Mouse (Mus musculus) gastrocnemius, adult 2 months (tissue): ENCODE results near the gene Art3. TPM values are rescaled to one million over a fixed set of nuclear protein-coding genes. Genes with fewer than 3 reads are reported as not detected.

Experiments
- DNase-seq: peaks from one replicate; pipeline ENCODE4 v3.0.0; 2022
- H3K27ac ChIP-seq: fragments of 200-600 bp; 2 replicates; pipeline ENCODE4 v1.8.1; 2022; ENCODE audit warnings: mild to moderate bottlenecking
- H3K4me3 ChIP-seq: fragments of 200-600 bp; 2 replicates; pipeline ENCODE4 v1.8.1; 2022; ENCODE audit warnings: mild to moderate bottlenecking, moderate library complexity
- CTCF ChIP-seq: fragments of 200-600 bp; IDR thresholded peaks from 2 replicates; pipeline ENCODE4 v1.8.1; 2022; ENCODE audit warnings: antibody characterized with exemption, mild to moderate bottlenecking, moderate library complexity
- intact Hi-C: fragments of 180-260 bp; cut with DNase I; formaldehyde crosslinking; loops from one replicate; pipeline ENCODE4 v1.15.1; 2025
- total RNA-seq, 2 experiments: library from RNA; stranded (reverse); gene quantifications; 2 replicates each; pipeline ENCODE4 v1.2.3; 2021

Gene Art3
- total RNA-seq, 2 experiments from 2014 or later, result 394 to 399 TPM

- intact Hi-C loops, result no loop called here
- no peak for DNase-seq
- TF ChIP-seq CTCF, result no peak
Measured at GRCm38 (mm10) chr5:92318119-92318518, 13.5 kb upstream of the Art3 start.

GRCm38 (mm10) chr5:92318596-92318995 lies 13.0 kb upstream of the Art3 start:
- intact Hi-C loops, result no loop called here
- no peak overlapping the region for H3K27ac ChIP-seq
- TF ChIP-seq CTCF, result no peak
- DNase-seq, result peak; percentile 61
- H3K4me3 ChIP-seq, result no peak overlapping the region

More at GRCm38 (mm10) chr5:92318119-92318518, 13.5 kb upstream of the Art3 start:
- H3K4me3 ChIP-seq, result no peak overlapping the region
- no peak overlapping the region for H3K27ac ChIP-seq

GRCm38 (mm10) chr5:92321631-92322400 lies 9.8 kb upstream of the Art3 start:
- DNase-seq, result no peak
- Histone ChIP-seq H3K4me3 (no peak overlapping the region), H3K27ac (peak overlapping the region; percentile 28; the same call in 1 of the 2 replicates)
- no peak for TF ChIP-seq CTCF
- intact Hi-C loops, result no loop called here

GRCm38 (mm10) chr5:92322612-92323011 lies 9.0 kb upstream of the Art3 start:
- no peak overlapping the region for H3K4me3 ChIP-seq
- H3K27ac ChIP-seq, result peak overlapping the region; percentile 64
- TF ChIP-seq CTCF, result no peak

GRCm38 (mm10) chr5:92323264-92323663 lies 8.4 kb upstream of the Art3 start:
- intact Hi-C loops, result no loop called here
- no peak overlapping the region for H3K4me3 ChIP-seq
- H3K27ac ChIP-seq, result peak overlapping the region; percentile 64
- no peak for TF ChIP-seq CTCF
- peak; percentile 85 for DNase-seq

More at GRCm38 (mm10) chr5:92322612-92323011, 9.0 kb upstream of the Art3 start:
- no peak for DNase-seq
- intact Hi-C loops, result no loop called here

- TF ChIP-seq CTCF, result no peak
- no peak for DNase-seq
Measured at GRCm38 (mm10) chr5:92327367-92327766, 4.3 kb upstream of the Art3 start.

DNA sequence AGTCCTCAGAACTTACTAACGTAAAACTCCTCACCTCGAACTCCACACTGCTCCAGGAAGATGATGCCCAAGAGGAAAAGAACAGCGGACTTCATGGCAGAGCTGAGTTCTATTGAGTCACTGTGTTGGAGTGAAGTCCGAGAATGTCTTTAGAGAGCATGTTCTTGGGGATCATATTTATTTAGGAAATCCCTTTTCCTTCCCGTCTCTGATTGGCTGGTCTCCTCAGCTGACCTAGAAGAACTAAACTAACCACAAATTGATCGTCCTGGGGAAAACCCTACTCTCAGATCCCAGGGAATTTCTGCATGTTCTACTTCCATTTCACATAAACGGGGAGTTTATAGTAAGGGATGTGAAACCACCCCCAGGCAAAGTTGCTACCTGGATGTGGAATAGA lies 3.7 kb upstream of the Art3 start, which contains the start of gene Cxcl9:
Cxcl9 (minus strand) TSS at position 151 of the 400 bp plus-strand sequence.
- DNase-seq, result no peak
- Histone ChIP-seq H3K4me3 (peak within 1 kb of the TSS; percentile 15), H3K27ac (no peak within 1 kb of the TSS; the same call in 1 of the 2 replicates)
- intact Hi-C loops, result no loop called here
- no peak for TF ChIP-seq CTCF

More at GRCm38 (mm10) chr5:92327367-92327766, 4.3 kb upstream of the Art3 start:
- intact Hi-C loops, result no loop called here
- Histone ChIP-seq H3K27ac (no peak overlapping the region), H3K4me3 (no peak overlapping the region)

DNA sequence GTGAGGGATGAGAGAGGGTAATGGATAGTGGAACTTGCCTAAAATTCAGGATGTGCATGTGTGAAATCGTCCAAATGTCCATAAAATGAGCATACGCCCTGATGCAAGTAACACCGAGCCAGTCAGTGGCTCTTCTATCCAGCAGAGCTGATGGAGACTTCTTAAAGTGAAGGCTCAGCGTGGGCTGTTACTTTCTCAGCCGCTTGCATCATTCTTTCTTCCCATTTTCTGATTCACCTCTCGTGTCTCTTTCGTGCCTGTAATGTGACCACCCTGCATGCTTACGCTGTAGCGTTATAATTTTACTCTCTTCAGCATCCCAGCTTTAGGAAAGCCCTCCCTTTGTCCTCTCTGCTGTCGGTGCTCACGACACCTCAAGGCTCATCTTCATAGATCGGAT lies 505 bp upstream of the Art3 start:
- DNase-seq, result no peak
- Histone ChIP-seq H3K4me3 (no peak overlapping the region), H3K27ac (no peak overlapping the region)
- intact Hi-C loops, result no loop called here
- no peak for TF ChIP-seq CTCF

DNA sequence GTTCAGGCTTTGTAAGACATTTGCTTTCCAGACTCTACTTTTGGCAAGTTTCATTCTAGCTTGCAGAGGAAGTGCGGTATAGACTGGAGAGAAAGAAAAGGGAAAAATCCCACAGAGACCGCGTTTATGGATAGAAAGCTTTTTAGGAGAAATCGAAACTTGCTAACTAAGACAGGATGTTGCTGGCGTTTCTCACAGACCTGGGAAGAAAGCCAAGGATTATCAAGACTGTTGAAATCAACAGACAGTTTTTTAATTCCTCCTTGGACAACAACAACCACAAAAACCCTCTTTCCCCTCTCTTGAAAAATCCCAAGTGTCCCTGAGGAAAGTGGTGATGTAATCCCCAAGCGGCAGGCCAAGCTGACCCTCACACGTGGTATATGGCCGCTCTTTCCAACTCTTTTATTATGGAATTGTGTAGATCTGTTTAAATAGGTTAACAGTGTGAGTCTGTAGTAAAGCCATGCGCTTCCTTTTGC lies 773 bp downstream of the Art3 start:
- no peak for TF ChIP-seq CTCF
- Histone ChIP-seq H3K4me3 (peak overlapping the region; percentile 65), H3K27ac (peak overlapping the region; percentile 77)
- intact Hi-C loops, result no loop called here
- peak; percentile 62 for DNase-seq

DNA sequence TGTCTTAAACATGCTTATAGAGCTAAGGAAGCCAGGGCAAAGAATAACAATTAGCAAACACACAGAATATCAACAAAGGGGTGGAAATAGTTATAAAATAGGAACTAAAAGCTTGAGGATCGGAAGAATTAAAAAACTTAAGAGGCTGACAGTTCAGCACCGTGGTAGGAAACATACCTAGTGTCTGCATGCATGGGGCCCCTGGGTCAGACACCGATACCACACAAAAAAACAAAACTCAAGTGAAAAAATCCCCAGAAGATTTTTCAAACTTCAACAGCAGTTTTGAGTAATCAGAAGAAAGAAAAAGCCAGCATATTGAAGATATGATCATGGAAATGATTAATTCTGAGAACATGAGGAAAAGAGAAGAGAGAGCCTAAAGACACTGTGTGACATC lies 5.1 kb downstream of the Art3 start:
- DNase-seq, result no peak
- intact Hi-C loops, result no loop called here
- no peak overlapping the region for H3K27ac ChIP-seq
- H3K4me3 ChIP-seq, result no peak overlapping the region
- no peak for TF ChIP-seq CTCF

DNA sequence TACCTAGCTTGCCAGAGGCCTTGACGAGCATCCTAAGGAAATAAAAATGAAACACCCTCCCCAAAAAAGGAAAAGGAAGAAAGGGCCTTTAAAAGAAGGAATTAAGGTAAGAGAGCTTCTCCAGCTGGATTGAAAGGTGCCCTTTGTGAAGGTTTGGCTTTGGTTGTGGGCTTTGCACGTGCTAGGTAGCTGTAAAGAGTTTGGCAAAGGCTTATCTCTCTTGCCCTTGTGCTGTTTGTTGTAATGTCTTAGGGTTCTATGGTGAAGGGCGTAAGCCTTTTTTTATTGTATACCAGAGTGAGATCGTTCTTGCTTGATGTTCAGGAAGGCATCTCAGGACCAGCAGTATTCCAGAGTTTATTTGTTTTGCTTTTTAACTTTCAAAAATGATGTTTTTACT lies 9.0 kb downstream of the Art3 start:
- Histone ChIP-seq H3K4me3 (no peak overlapping the region), H3K27ac (no peak overlapping the region)
- intact Hi-C loops, result no loop called here
- no peak for DNase-seq
- TF ChIP-seq CTCF, result no peak

DNA sequence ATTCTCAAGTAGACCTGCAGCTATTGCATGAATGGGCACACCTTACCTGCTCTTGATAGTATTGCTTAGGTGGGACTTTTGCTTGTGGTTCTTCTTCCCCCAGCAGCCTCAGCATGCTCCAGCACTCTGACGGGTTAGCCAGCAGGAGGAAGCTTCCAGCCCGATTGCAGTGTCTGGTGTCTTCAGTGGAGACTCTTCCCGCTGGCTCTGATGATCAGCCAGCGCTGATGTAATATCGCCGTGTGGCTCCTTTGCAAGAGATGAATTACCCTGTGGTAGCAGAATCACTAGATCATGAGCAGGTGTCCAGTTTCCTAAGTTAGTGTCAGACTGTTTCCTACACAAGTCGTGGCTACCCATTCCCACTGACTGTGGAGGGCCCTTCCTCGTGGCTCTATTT lies 13.4 kb downstream of the Art3 start:
- DNase-seq, result peak; percentile 82
- no peak overlapping the region for H3K4me3 ChIP-seq
- H3K27ac ChIP-seq, result no peak overlapping the region; the same call in 1 of the 2 replicates
- TF ChIP-seq CTCF, result peak; percentile 26; the same call in 1 of the 2 replicates
- intact Hi-C loops, result no loop called here

GRCm38 (mm10) chr5:92348794-92349413 lies 17.3 kb downstream of the Art3 start, which contains the start of gene Cxcl10:
TSS of gene Cxcl10 (minus strand) at chr5:92348889.
- TF ChIP-seq CTCF, result no peak
- H3K4me3 ChIP-seq, result peak within 1 kb of the TSS; percentile 70
- intact Hi-C loops, result no loop called here
- DNase-seq, result peak; percentile 64
- peak within 1 kb of the TSS; percentile 52; the same call in 1 of the 2 replicates for H3K27ac ChIP-seq
